ENCODE assay signal across 28 mouse cellular contexts in genomic region chr10:59747334-59747733, GRCm38 (mm10). TPM values are rescaled to one million over a fixed set of nuclear protein-coding genes. Genes with fewer than 3 reads are reported as not detected.
DNase-seq lines count a peak whose midpoint lies in the region; ATAC-seq and TF ChIP-seq lines count a peak whose summit lies in the region.
"Had no signal": no experiment of that assay in that cellular context is flagged by ENCODE, and none has a peak within 500 bp of the region (broad histone marks: within the 10 kb centered on the region; RNA-seq: fewer than 3 reads in every experiment).

No protein-coding gene starts in this region.

- no peak overlapping the region for H3K4me2 ChIP-seq in intestine, embryonic 16.5 days (ENCODE audit: low read depth, low read length)
- H3K4me2 ChIP-seq in intestine, embryonic 15.5 days (replicated peaks), result no peak overlapping the region
- H3K4me2 ChIP-seq in liver, embryonic 16.5 days (ENCODE audit: low read depth, low read length), result no peak overlapping the region
- no peak overlapping the region for H3K4me2 ChIP-seq in liver, embryonic 11.5 days
- H3K4me2 ChIP-seq: embryonic facial prominence, embryonic 12.5 days; embryonic facial prominence, embryonic 15.5 days; forebrain, embryonic 12.5 days; heart, embryonic 13.5 days; hindbrain, embryonic 14.5 days had no signal

- H3K4me3 ChIP-seq in intestine, embryonic 16.5 days (ENCODE audit: low read length), result no peak overlapping the region
- no peak overlapping the region for H3K4me3 ChIP-seq in intestine, embryonic 15.5 days (replicated peaks)
- H3K4me3 ChIP-seq in liver, embryonic 16.5 days (ENCODE audit: low read depth, low read length), result no peak overlapping the region
- no peak overlapping the region for H3K4me3 ChIP-seq in liver, embryonic 11.5 days (ENCODE audit: low read depth, low read length)
- no peak overlapping the region for H3K4me3 ChIP-seq in small intestine, adult 2 months (ENCODE audit: low read depth, low read length)
- H3K4me3 ChIP-seq: embryonic facial prominence, embryonic 12.5 days; embryonic facial prominence, embryonic 15.5 days; forebrain, embryonic 12.5 days; heart, adult 2 months; heart, embryonic 10.5 days; heart, embryonic 13.5 days had no signal

- no peaks in the 10 kb centered on the region for H3K9me3 ChIP-seq in intestine, embryonic 16.5 days (ENCODE audit: control insufficient read depth, low read length)
- no peaks in the 10 kb centered on the region for H3K9me3 ChIP-seq in intestine, embryonic 15.5 days
- H3K9me3 ChIP-seq in liver, embryonic 16.5 days (replicated peaks; ENCODE audit: control insufficient read depth, low read length), result no peaks in the 10 kb centered on the region
- no peaks in the 10 kb centered on the region for H3K9me3 ChIP-seq in liver, embryonic 11.5 days (ENCODE audit: control insufficient read depth, low read length)
- H3K9me3 ChIP-seq: embryonic facial prominence, embryonic 12.5 days; embryonic facial prominence, embryonic 15.5 days; forebrain, embryonic 12.5 days; G1E; heart, embryonic 10.5 days; heart, embryonic 13.5 days had no signal

- 0 out of 2 replicates have a peak, but pooled peaks cover 7% of the 10 kb centered on the region for H3K36me3 ChIP-seq in intestine, embryonic 16.5 days (ENCODE audit: control insufficient read depth, insufficient read depth, low read length)
- H3K36me3 ChIP-seq in intestine, embryonic 15.5 days, result no peaks in the 10 kb centered on the region
- H3K36me3 ChIP-seq in liver, embryonic 16.5 days (ENCODE audit: control insufficient read depth, insufficient read depth), result peaks cover 6% of the 10 kb centered on the region; the same call in 1 of the 2 replicates
- H3K36me3 ChIP-seq in liver, embryonic 11.5 days (ENCODE audit: control insufficient read depth, insufficient read depth, low read length), result no peaks in the 10 kb centered on the region
- peaks cover 24% of the 10 kb centered on the region for H3K36me3 ChIP-seq in small intestine, adult 2 months (ENCODE audit: control insufficient read depth, insufficient read depth, low read length)

- H3K9ac ChIP-seq in intestine, embryonic 16.5 days (ENCODE audit: low read depth, low read length), result no peak overlapping the region
- H3K9ac ChIP-seq in intestine, embryonic 15.5 days, result no peak overlapping the region
- no peak overlapping the region for H3K9ac ChIP-seq in liver, embryonic 16.5 days (ENCODE audit: low read depth, low read length)
- no peak overlapping the region for H3K9ac ChIP-seq in liver, embryonic 11.5 days (ENCODE audit: low read depth, low read length)
- H3K9ac ChIP-seq: embryonic facial prominence, embryonic 12.5 days; embryonic facial prominence, embryonic 15.5 days; forebrain, embryonic 12.5 days; heart, embryonic 13.5 days; hindbrain, embryonic 14.5 days had no signal

- peak; percentile 13 for DNase-seq in adrenal gland, postnatal 10 days
- DNase-seq in adrenal gland, adult 2 months, result no peak
- no peak for DNase-seq in liver, embryonic 11.5 days (ENCODE audit: low spot score)
- DNase-seq: B cell, adult 2 months; cerebellum, adult 18-20 months; cerebellum, adult 9-11 months; cerebellum, postnatal 25 days; gastrocnemius, postnatal 10 days; gastrocnemius, postnatal 36 days; heart, adult 2 months; heart, postnatal 14 days; heart, postnatal 4 days had no signal

- ATAC-seq in intestine, embryonic 16.5 days, result peak; percentile 27; the same call in 1 of the 2 replicates
- ATAC-seq in intestine, embryonic 15.5 days, result no peak
- peak; percentile 82 for ATAC-seq in liver, embryonic 16.5 days (ENCODE audit: low read depth)
- no peak for ATAC-seq in liver, embryonic 11.5 days (replicated peaks; ENCODE audit: low FRiP score)
- ATAC-seq: forebrain, embryonic 16.5 days; hindbrain, postnatal 0 days; inflammation-experienced regulatory T-cells, adult 6 months; Patski had no signal

- peaks cover 7% of the 10 kb centered on the region for H3K4me1 ChIP-seq in intestine, embryonic 16.5 days (ENCODE audit: control insufficient read depth, insufficient read depth, low read length)
- no peaks in the 10 kb centered on the region for H3K4me1 ChIP-seq in intestine, embryonic 15.5 days (replicated peaks)
- H3K4me1 ChIP-seq in liver, embryonic 16.5 days (ENCODE audit: control insufficient read depth, low read depth, low read length), result no peaks in the 10 kb centered on the region
- H3K4me1 ChIP-seq in liver, embryonic 11.5 days (replicated peaks; ENCODE audit: control insufficient read depth, insufficient read depth, low read length), result no peaks in the 10 kb centered on the region
- peaks cover 19% of the 10 kb centered on the region for H3K4me1 ChIP-seq in small intestine, adult 2 months (ENCODE audit: control insufficient read depth, insufficient read depth, insufficient read length, low read length)
- H3K4me1 ChIP-seq: embryonic facial prominence, embryonic 15.5 days; forebrain, embryonic 12.5 days; heart, embryonic 10.5 days; heart, embryonic 13.5 days had no signal

- no peak for TF ChIP-seq CTCF in small intestine, adult 2 months (IDR thresholded peaks at IDR 0.05; ENCODE audit: extremely low read depth, insufficient read length, insufficient replicate concordance, low read depth, low read length)

- TF ChIP-seq POLR2A in small intestine, adult 2 months (IDR thresholded peaks at IDR 0.05; ENCODE audit: low read depth, low read length), result no peak

- peak overlapping the region; percentile 16 for H3K27ac ChIP-seq in intestine, embryonic 16.5 days (ENCODE audit: low read length)
- no peak overlapping the region for H3K27ac ChIP-seq in intestine, embryonic 15.5 days
- H3K27ac ChIP-seq in liver, embryonic 16.5 days (ENCODE audit: low read length), result no peak overlapping the region
- no peak overlapping the region for H3K27ac ChIP-seq in liver, embryonic 11.5 days (ENCODE audit: low read depth, low read length)
- peak overlapping the region; percentile 73 for H3K27ac ChIP-seq in small intestine, adult 2 months (ENCODE audit: insufficient read depth, low read depth, low read length)
- H3K27ac ChIP-seq: embryonic facial prominence, embryonic 12.5 days; embryonic facial prominence, embryonic 15.5 days; forebrain, embryonic 12.5 days; heart, adult 2 months; heart, embryonic 10.5 days; heart, embryonic 13.5 days; hindbrain, embryonic 14.5 days; hindbrain, postnatal 0 days had no signal

- no peaks in the 10 kb centered on the region for H3K27me3 ChIP-seq in intestine, embryonic 16.5 days (replicated peaks; ENCODE audit: control insufficient read depth, insufficient read depth, low read length)
- H3K27me3 ChIP-seq in intestine, embryonic 15.5 days (replicated peaks), result no peaks in the 10 kb centered on the region
- no peaks in the 10 kb centered on the region for H3K27me3 ChIP-seq in liver, embryonic 16.5 days (ENCODE audit: control insufficient read depth, insufficient read depth, low read depth, low read length)
- no peaks in the 10 kb centered on the region for H3K27me3 ChIP-seq in liver, embryonic 11.5 days (replicated peaks; ENCODE audit: control insufficient read depth, insufficient read depth, low read length)
- H3K27me3 ChIP-seq in small intestine, adult 2 months (ENCODE audit: control insufficient read depth, insufficient read depth, low read length), result no peaks in the 10 kb centered on the region
- H3K27me3 ChIP-seq: CH12.LX; embryonic facial prominence, embryonic 12.5 days; embryonic facial prominence, embryonic 15.5 days; forebrain, embryonic 12.5 days; heart, embryonic 13.5 days; Patski had no signal

- whole genome bisulfite sequencing in intestine, embryonic 16.5 days, result 66% methylated on average over 7 of the region's 7 CpGs
- WGBS in intestine, embryonic 15.5 days, result 74% methylated on average over 7 of the region's 7 CpGs
- 83% methylated on average over 7 of the region's 7 CpGs for WGBS in liver, embryonic 16.5 days (ENCODE audit: insufficient replicate concordance)
- 74% methylated on average over 7 of the region's 7 CpGs for WGBS in liver, embryonic 11.5 days
- WGBS in small intestine, adult 2 months, result 39% methylated on average over 7 of the region's 7 CpGs

RNA-seq across cellular contexts. Expression of gene Micu1, which starts 45.1 kb away (rescaled TPM):
- 10 to 100 TPM; 56.1 to 67.3 TPM for total RNA-seq in adrenal gland, postnatal 10 days (2021)
- total RNA-seq in adrenal gland, adult 2 months (2021), result 10 to 100 TPM; 65.8 to 74.9 TPM
- 41.7 and 46.5 TPM in 2 replicates for polyA plus RNA-seq in adrenal gland, adult 2 months (2012; rRNA removed)
- polyA plus RNA-seq in intestine, embryonic 16.5 days (2015; fragmentation: Nextera tagmentation; extraction: Ambion mirVana), result 80.8 and 82.1 TPM in 2 replicates
- polyA plus RNA-seq in intestine, embryonic 15.5 days (2015; fragmentation: Nextera tagmentation; extraction: Ambion mirVana), result 66.0 and 72.3 TPM in 2 replicates
- 40.1 and 40.4 TPM in 2 replicates for polyA plus RNA-seq in liver, embryonic 16.5 days (2015; fragmentation: Nextera tagmentation; extraction: Ambion mirVana)
- polyA plus RNA-seq in liver, embryonic 11.5 days (2014; fragmentation: Nextera tagmentation; extraction: Ambion mirVana), result 40.8 and 46.4 TPM in 2 replicates
- 71.1 and 134 TPM in 2 replicates for polyA plus RNA-seq in small intestine, adult 2 months (2012; rRNA removed)

Comparison
In these comparisons a context has a peak if more than half of its experiments do, and no peak if none do; other contexts are left out.
1. ATAC-seq: peak in intestine, embryonic 16.5 days (single experiment) and liver, embryonic 16.5 days (single experiment); none in intestine, embryonic 15.5 days (single experiment) and liver, embryonic 11.5 days (single experiment).
2. H3K27ac ChIP-seq: peak in intestine, embryonic 16.5 days (single experiment) and small intestine, adult 2 months (single experiment); none in intestine, embryonic 15.5 days (single experiment), liver, embryonic 16.5 days (single experiment) and liver, embryonic 11.5 days (single experiment).